Mouse (Mus musculus) lung, embryonic 16.5 days (tissue): ENCODE measurements around the gene Vmn1r7. TPM values are rescaled to one million over a fixed set of nuclear protein-coding genes. Genes with fewer than 3 reads are reported as not detected.
"Not testable (repeated sequence)": the region's sequence is repeated elsewhere in the genome, so short reads cannot be mapped to it uniquely, and the experiment has no call there.

Source experiments
- ATAC-seq: fragments of 200-750 bp; cut with Nextera tagmentation; 2 replicates; pipeline ENCODE4 v1.8.0; 2017; ENCODE audit warnings: low read depth, mild to moderate bottlenecking, moderate library complexity
- H3K27ac ChIP-seq: fragments of 300-500 bp; sonication (generic); 2 replicates; pipeline ENCODE4 v1.5.1; 2014; ENCODE audit warnings: mild to moderate bottlenecking, control low read depth, low read length
- H3K27me3 ChIP-seq: fragments of 300-500 bp; sonication (generic); 2 replicates; pipeline ENCODE4 v1.6.1; 2014; ENCODE audit warnings: low read depth, low read length, mixed read lengths; ENCODE audit not compliant: control insufficient read depth, insufficient read depth
- H3K36me3 ChIP-seq: fragments of 300-500 bp; sonication (generic); 2 replicates; pipeline ENCODE4 v1.6.1; 2014; ENCODE audit warnings: low read length; ENCODE audit not compliant: control insufficient read depth, insufficient read depth
- H3K4me1 ChIP-seq: fragments of 300-500 bp; sonication (generic); replicated peaks from 2 replicates; pipeline ENCODE4 v1.6.1; 2014; ENCODE audit warnings: low read length, mixed read lengths; ENCODE audit not compliant: control insufficient read depth, insufficient read depth
- H3K4me2 ChIP-seq: fragments of 300-500 bp; sonication (generic); 2 replicates; pipeline ENCODE4 v1.6.1; 2014; ENCODE audit warnings: low read depth, low read length, control low read depth
- H3K4me3 ChIP-seq: fragments of 300-500 bp; sonication (generic); 2 replicates; pipeline ENCODE4 v1.5.1; 2014; ENCODE audit warnings: mild to moderate bottlenecking, low read length, control low read depth
- H3K9ac ChIP-seq: fragments of 300-500 bp; sonication (generic); 2 replicates; pipeline ENCODE4 v1.6.1; 2014; ENCODE audit warnings: low read length, control low read depth
- H3K9me3 ChIP-seq: fragments of 300-500 bp; sonication (generic); 2 replicates; pipeline ENCODE4 v1.6.1; 2016; ENCODE audit warnings: low read length; ENCODE audit not compliant: control insufficient read depth
- WGBS: fragments of 180-500 bp; shearing (Covaris S2); extraction: QIAGEN DNeasy Blood & Tissue Kit; methylation state at CpG from one replicate; pipeline ENCODE4 v1.1.7; 2014; 5-methylcytosine and 5-hydroxymethylcytosine counted together
- polyA plus RNA-seq: library from polyadenylated mRNA; unstranded; fragments of >200 nt; fragmentation: Nextera tagmentation; extraction: Ambion mirVana; gene quantifications from 2 replicates; pipeline ENCODE4 v1.2.1, GENCODE M21; 2015

The Vmn1r7 gene
- polyA plus RNA-seq, result not detected in 2 replicates

- H3K9ac ChIP-seq, H3K36me3 ChIP-seq, H3K27me3 ChIP-seq, H3K4me2 ChIP-seq, H3K4me3 ChIP-seq, H3K27ac ChIP-seq, H3K9me3 ChIP-seq, H3K4me1 ChIP-seq, ATAC-seq: not testable (repeated sequence)
- 86% methylated on average over 2 of the region's 2 CpGs for WGBS
Observed at GRCm38 (mm10) chr6:57025224-57025623, at the start of gene Vmn1r7. Gene Vmn1r7 (minus strand): TSS chr6:57025324.

DNA sequence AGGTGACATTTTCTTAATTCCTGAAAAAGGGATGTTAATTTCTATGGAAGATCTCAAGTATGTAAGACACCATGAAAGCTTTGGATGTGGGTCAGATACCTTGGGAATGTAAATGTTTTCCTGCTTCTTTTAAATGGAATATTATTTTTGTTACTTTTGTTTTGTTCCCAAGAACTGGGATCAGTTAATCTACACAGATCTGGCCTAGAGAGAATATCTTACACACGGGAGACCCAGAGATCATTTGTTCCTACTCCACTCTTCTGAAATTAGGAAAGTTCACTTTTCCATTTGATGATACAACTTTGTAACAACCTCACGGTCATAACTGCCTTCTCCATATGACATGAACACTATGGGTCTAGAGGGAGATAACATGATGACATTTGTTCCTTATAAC, 41.4 kb upstream of the Vmn1r7 start, which contains the start of gene Vmn1r9:
Gene Vmn1r9 (plus strand): TSS at position 301 of the 400 bp plus-strand sequence.
- H3K4me3 ChIP-seq, result no peak within 1 kb of the TSS
- no peaks in the 10 kb centered on the region for H3K27me3 ChIP-seq
- WGBS, result 70% methylated on average over 2 of the region's 2 CpGs
- no peak within 1 kb of the TSS for H3K9ac ChIP-seq
- no peak within 1 kb of the TSS for H3K4me2 ChIP-seq
- H3K36me3 ChIP-seq, result no peaks in the 10 kb centered on the region
- no peaks in the 10 kb centered on the region for H3K4me1 ChIP-seq
- H3K27ac ChIP-seq, result no peak within 1 kb of the TSS
- H3K9me3 ChIP-seq, result no peaks in the 10 kb centered on the region
- no peak for ATAC-seq

- H3K4me1 ChIP-seq, result no peaks in the 10 kb centered on the region
- no peak overlapping the region for H3K4me3 ChIP-seq
- no peak overlapping the region for H3K27ac ChIP-seq
- no peaks in the 10 kb centered on the region for H3K27me3 ChIP-seq
- no peak overlapping the region for H3K4me2 ChIP-seq
- no peaks in the 10 kb centered on the region for H3K9me3 ChIP-seq
- H3K9ac ChIP-seq, result no peak overlapping the region
- no peak for ATAC-seq
- no peaks in the 10 kb centered on the region for H3K36me3 ChIP-seq
Observed at GRCm38 (mm10) chr6:57063730-57064129, 38.6 kb upstream of the Vmn1r7 start.

GRCm38 (mm10) chr6:57034674-57035073, 9.6 kb upstream of the Vmn1r7 start:
- no peaks in the 10 kb centered on the region for H3K36me3 ChIP-seq
- H3K4me2 ChIP-seq, result no peak overlapping the region
- 80% methylated on average over 2 of the region's 2 CpGs for WGBS
- no peak for ATAC-seq
- no peaks in the 10 kb centered on the region for H3K27me3 ChIP-seq
- H3K4me1 ChIP-seq, result no peaks in the 10 kb centered on the region
- no peaks in the 10 kb centered on the region for H3K9me3 ChIP-seq
- no peak overlapping the region for H3K9ac ChIP-seq
- H3K27ac ChIP-seq, result no peak overlapping the region
- H3K4me3 ChIP-seq, result no peak overlapping the region

DNA sequence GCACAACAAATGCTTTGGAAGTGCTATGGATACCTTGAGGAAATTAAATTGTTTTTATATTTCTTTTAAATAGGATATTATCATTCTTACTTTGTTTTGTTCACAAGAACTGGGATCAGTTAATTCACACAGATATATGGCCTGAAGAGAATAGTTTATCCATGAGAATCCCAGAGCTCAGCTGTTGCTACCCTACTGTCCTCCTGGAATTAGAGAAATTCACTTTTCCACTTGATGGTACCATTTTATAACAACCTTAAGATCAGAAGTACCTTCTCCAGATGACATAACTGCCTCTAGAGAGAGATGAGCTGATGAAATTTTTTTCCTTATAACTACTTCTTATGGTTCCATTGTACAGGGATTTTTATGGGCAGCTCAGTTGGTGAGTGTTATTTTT, 6.9 kb upstream of the Vmn1r7 start, which contains the start of gene Vmn1r8:
Gene Vmn1r8 (plus strand): TSS at position 301 of the 400 bp plus-strand sequence.
- Histone ChIP-seq H3K4me3 (no peak within 1 kb of the TSS), H3K9me3 (no peaks in the 10 kb centered on the region), H3K4me1 (no peaks in the 10 kb centered on the region), H3K9ac (no peak within 1 kb of the TSS), H3K27ac (no peak within 1 kb of the TSS), H3K27me3 (no peaks in the 10 kb centered on the region), H3K36me3 (no peaks in the 10 kb centered on the region), H3K4me2 (no peak within 1 kb of the TSS)
- ATAC-seq, result no peak

DNA sequence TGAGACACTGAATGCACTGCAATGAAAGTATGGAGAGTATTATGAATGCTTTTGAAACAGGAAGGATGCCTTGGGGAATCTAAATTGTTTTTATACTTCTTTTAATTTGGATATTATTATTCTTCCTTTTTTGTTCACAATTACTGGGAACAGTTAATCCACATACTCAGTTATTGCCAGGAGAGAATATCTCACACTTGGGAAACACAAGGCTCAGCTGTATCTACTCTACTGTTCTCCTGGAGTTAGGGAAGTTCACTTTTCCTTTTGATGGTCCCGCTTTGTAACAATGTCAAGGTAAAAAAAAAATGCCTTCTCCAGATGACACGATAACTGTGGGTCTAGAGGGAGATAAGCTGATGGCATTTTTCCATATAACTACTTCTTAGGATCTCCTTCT, 28.2 kb downstream of the Vmn1r7 start, which contains the start of gene Vmn1r6:
Gene Vmn1r6 (plus strand): TSS at position 301 of the 400 bp plus-strand sequence.
- Histone ChIP-seq H3K4me1 (no peaks in the 10 kb centered on the region), H3K4me3 (no peak within 1 kb of the TSS), H3K9me3 (no peaks in the 10 kb centered on the region), H3K27me3 (no peaks in the 10 kb centered on the region), H3K4me2 (no peak within 1 kb of the TSS), H3K36me3 (no peaks in the 10 kb centered on the region), H3K27ac (no peak within 1 kb of the TSS), H3K9ac (no peak within 1 kb of the TSS)
- no peak for ATAC-seq
- WGBS, result 75% methylated on average over 2 of the region's 2 CpGs

Other genes starting within 250 kb of the Vmn1r7 start
- gene Kbtbd2, start 227.5 kb downstream of the Vmn1r7 start, polyA plus RNA-seq, result 27.8 and 28.3 TPM in 2 replicates
- 172 and 184 TPM in 2 replicates for gene Fkbp9, start 193.3 kb downstream of the Vmn1r7 start, polyA plus RNA-seq
- 59.0 and 59.2 TPM in 2 replicates for gene Nt5c3, start 101.4 kb downstream of the Vmn1r7 start, polyA plus RNA-seq
- 0.16 and 0.19 TPM in 2 replicates for gene Vmn1r4, start 101.3 kb downstream of the Vmn1r7 start, polyA plus RNA-seq
- not detected in 2 replicates for gene Vmn1r5, start 55.1 kb downstream of the Vmn1r7 start, polyA plus RNA-seq
- not detected in 2 replicates for gene Vmn1r6, start 28.1 kb downstream of the Vmn1r7 start, polyA plus RNA-seq
- gene Vmn1r8, start 7.0 kb upstream of the Vmn1r7 start, polyA plus RNA-seq, result not detected in 2 replicates
- gene Vmn1r9, start 41.5 kb upstream of the Vmn1r7 start, polyA plus RNA-seq, result not detected in 2 replicates
- gene Vmn1r10, start 84.1 kb upstream of the Vmn1r7 start, polyA plus RNA-seq, result not detected in 2 replicates
- gene Vmn1r11, start 108.1 kb upstream of the Vmn1r7 start, polyA plus RNA-seq, result not detected in 2 replicates
- gene Vmn1r12, start 131.6 kb upstream of the Vmn1r7 start, polyA plus RNA-seq, result not detected in 2 replicates
- not detected in 2 replicates for gene Vmn1r13, start 178.0 kb upstream of the Vmn1r7 start, polyA plus RNA-seq
- gene Vmn1r14, start 206.4 kb upstream of the Vmn1r7 start, polyA plus RNA-seq, result not detected in 2 replicates
- gene Vmn1r15, start 232.6 kb upstream of the Vmn1r7 start, polyA plus RNA-seq, result not detected in 2 replicates